Mouse (Mus musculus) thymus, postnatal 36 days (tissue): Measurements from ENCODE around the gene Brwd1.
"Not testable (repeated sequence)": the region's sequence is repeated elsewhere in the genome, so short reads cannot be mapped to it uniquely, and the experiment has no call there.

Experiments
- DNase-seq, 2 experiments: peaks; one replicate each; pipeline ENCODE4 v3.0.0; 2022; ENCODE audit warnings: mixed read lengths in 2 of 2

The Brwd1 gene

GRCm38 (mm10) chr16:95970841-95971240 is 111.5 kb downstream of the Brwd1 start:
- DNase-seq = no peak

GRCm38 (mm10) chr16:95967455-95967854 is 114.9 kb downstream of the Brwd1 start:
- no peak for DNase-seq

GRCm38 (mm10) chr16:95964427-95965023 is 117.8 kb downstream of the Brwd1 start:
- DNase-seq = no peak

- DNase-seq = not testable (repeated sequence)
These were observed 120.8 kb downstream of the Brwd1 start for GRCm38 (mm10) chr16:95961484-95961883.

GRCm38 (mm10) chr16:95960689-95961088 is 121.6 kb downstream of the Brwd1 start:
- DNase-seq = not testable (repeated sequence)

GRCm38 (mm10) chr16:95958080-95958479 is 124.2 kb downstream of the Brwd1 start:
- DNase-seq = no peak

GRCm38 (mm10) chr16:95956618-95957017 is 125.7 kb downstream of the Brwd1 start:
- DNase-seq = peak; percentile 44 to 47

- DNase-seq = no peak
These were observed 126.5 kb downstream of the Brwd1 start for GRCm38 (mm10) chr16:95955716-95956346.

GRCm38 (mm10) chr16:95954341-95954740 is 128.0 kb downstream of the Brwd1 start:
- no peak for DNase-seq

- DNase-seq = no peak
These were observed 129.1 kb downstream of the Brwd1 start for GRCm38 (mm10) chr16:95953159-95953650.

- no peak for DNase-seq
These were observed 130.9 kb downstream of the Brwd1 start for GRCm38 (mm10) chr16:95951471-95951870.

- DNase-seq = peak; percentile 68 to 77
These were observed 136.7 kb downstream of the Brwd1 start for GRCm38 (mm10) chr16:95945389-95946311.

GRCm38 (mm10) chr16:95943186-95943585 is 139.1 kb downstream of the Brwd1 start:
- no peak for DNase-seq
